Mouse (Mus musculus): ENCODE measurements around the gene Slc5a8. TPM values are rescaled to one million over a fixed set of nuclear protein-coding genes. Genes with fewer than 3 reads are reported as not detected.

Gene Slc5a8
- polyA plus RNA-seq, 1 experiment from 2014 or later: 0.22 TPM

Other genes with a start within 250 kb of the Slc5a8 start
- gene Spic, start 201.0 kb upstream of the Slc5a8 start, polyA plus RNA-seq (2015; fragmentation: Nextera tagmentation; extraction: Ambion mirVana): 0.18 TPM in 1 of 2 replicates, not detected in the other
- 206 and 214 TPM in 2 replicates for gene Arl1, start 155.1 kb upstream of the Slc5a8 start, polyA plus RNA-seq (2015; fragmentation: Nextera tagmentation; extraction: Ambion mirVana)
- gene Utp20, start 59.2 kb upstream of the Slc5a8 start, polyA plus RNA-seq (2015; fragmentation: Nextera tagmentation; extraction: Ambion mirVana): 20.4 and 21.0 TPM in 2 replicates